Mouse (Mus musculus) liver, adult 2 months (tissue): ENCODE data around the gene Galt.

Source experiments
- CTCF ChIP-seq: fragments of 200-500 bp; IDR thresholded peaks from 2 replicates; pipeline ENCODE4 v1.5.1; 2011; ENCODE audit warnings: low read depth, low read length, control low read depth
- POLR2A ChIP-seq: fragments of 200-500 bp; IDR thresholded peaks from 2 replicates; pipeline ENCODE4 v1.6.1; 2011; ENCODE audit warnings: low read length, control low read depth; ENCODE audit not compliant: insufficient read depth; ENCODE audit errors: extremely low read depth

DNA sequence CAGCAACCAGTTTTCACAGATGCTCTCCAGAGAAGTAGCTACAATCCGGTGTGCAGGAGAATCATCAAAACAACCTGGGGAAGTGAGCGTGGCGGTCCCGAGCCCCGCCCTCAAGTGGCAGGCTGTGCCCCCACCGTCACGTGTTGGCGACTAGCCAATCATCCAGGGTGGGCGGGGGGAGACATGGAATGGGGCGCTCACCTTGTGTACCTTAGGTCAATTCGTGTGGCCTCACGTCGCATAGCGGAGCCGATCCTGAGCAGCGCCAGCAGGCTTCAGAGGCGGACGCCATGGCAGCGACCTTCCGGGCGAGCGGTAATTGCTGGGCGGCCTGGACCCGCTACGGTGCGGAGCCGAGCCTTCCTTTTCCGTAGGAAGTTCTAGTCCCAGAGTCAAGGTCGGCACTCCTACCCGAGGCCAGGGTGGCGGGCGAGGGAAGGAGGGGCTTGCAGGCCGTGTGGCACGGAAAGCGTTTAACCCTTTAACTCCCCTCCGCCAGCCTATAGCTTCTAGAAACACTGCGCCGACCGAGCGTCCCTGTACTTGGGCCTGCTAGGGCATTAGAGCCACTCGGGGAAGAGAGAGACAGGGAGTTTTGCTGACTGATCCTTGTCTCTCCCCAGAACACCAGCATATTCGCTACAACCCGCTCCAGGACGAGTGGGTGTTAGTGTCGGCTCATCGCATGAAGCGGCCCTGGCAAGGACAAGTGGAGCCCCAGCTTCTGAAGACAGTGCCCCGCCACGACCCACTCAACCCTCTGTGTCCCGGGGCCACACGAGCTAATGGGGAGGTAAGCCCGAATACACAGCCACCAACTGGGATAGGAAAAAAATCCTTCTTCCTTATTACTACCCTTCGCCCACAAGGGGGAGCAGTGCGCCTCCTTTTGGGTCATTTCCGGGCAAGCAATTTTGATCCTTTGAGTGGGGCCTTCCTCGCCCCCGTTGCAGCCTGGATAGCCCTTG lies 594 bp downstream of the Galt start, which contains the start of gene Sigmar1:
- TF ChIP-seq POLR2A (peak; percentile 41; the same call in 1 of the 2 replicates), CTCF (peak; percentile 78)
